Mouse (Mus musculus): ENCODE data around the gene Gpr107.

GRCm38 (mm10) chr2:31210144-31210847, 58.2 kb downstream of the Gpr107 start:
- TF ChIP-seq POLR2A (IDR thresholded peaks at IDR 0.05; ENCODE audit: insufficient read length, low read depth) (no peak), MYOD1 (IDR thresholded peaks at IDR 0.05; ENCODE audit: control insufficient read depth in 1 of 3, insufficient read length in 2 of 3, low read depth in 2 of 3) (no peak), E2F4 (IDR thresholded peaks at IDR 0.05; ENCODE audit: insufficient read depth) (no peak), SRF (IDR thresholded peaks at IDR 0.05; ENCODE audit: control insufficient read depth, insufficient read length, low read depth) (no peak), USF1 (IDR thresholded peaks at IDR 0.05; ENCODE audit: low read depth) (no peak), POLR2AphosphoS2 (IDR thresholded peaks at IDR 0.05; ENCODE audit: insufficient read length, low read depth) (no peak), TCF12 (IDR thresholded peaks at IDR 0.05; ENCODE audit: insufficient read depth, poor library complexity, severe bottlenecking) (no peak), TCF3 (IDR thresholded peaks at IDR 0.05; ENCODE audit: insufficient read length, low read depth) (no peak), MYOG (IDR thresholded peaks at IDR 0.05; ENCODE audit: control insufficient read depth in 1 of 3, insufficient read depth in 1 of 3, insufficient read length in 2 of 3, low read depth in 2 of 3) (no peak), CEBPB (IDR thresholded peaks at IDR 0.05; ENCODE audit: insufficient read depth, poor library complexity, severe bottlenecking) (no peak)

Data from myocyte (in vitro differentiated cells).